Mouse (Mus musculus) CH12.LX (cell line): ENCODE measurements around the gene Ncam2.

ENCODE experiments used
- CTCF ChIP-seq, 2 experiments: IDR thresholded peaks in 1 of 2; conservative IDR thresholded peaks in 1 of 2; 2 replicates each; pipeline ENCODE4 v1.5.1; 2011 to 2012; ENCODE audit warnings: low read depth in 2 of 2, low read length in 2 of 2, improper control_type of control experiment in 1 of 2, inconsistent platforms in 1 of 2, mild to moderate bottlenecking in 1 of 2, moderate library complexity in 1 of 2
- ELF1 ChIP-seq: IDR thresholded peaks from 2 replicates; pipeline ENCODE4 v1.6.1; 2014; ENCODE audit warnings: low read depth, mild to moderate bottlenecking, inconsistent platforms, low read length, improper control_type of control experiment
- EP300 ChIP-seq: IDR thresholded peaks from 2 replicates; pipeline ENCODE4 v1.6.1; 2011; ENCODE audit warnings: low read length, improper control_type of control experiment
- ETS1 ChIP-seq: conservative IDR thresholded peaks from 2 replicates; pipeline ENCODE4 v1.6.1; 2012; ENCODE audit warnings: low read depth, mild to moderate bottlenecking, inconsistent platforms, low read length, improper control_type of control experiment, moderate library complexity
- HCFC1 ChIP-seq: IDR thresholded peaks from 2 replicates; pipeline ENCODE4 v1.6.1; 2012; ENCODE audit warnings: low read depth, mild to moderate bottlenecking, inconsistent platforms, low read length, improper control_type of control experiment
- IRF4 ChIP-seq: IDR thresholded peaks from 2 replicates; pipeline ENCODE4 v1.6.1; 2014; ENCODE audit warnings: low read depth, mild to moderate bottlenecking, inconsistent platforms, low read length, improper control_type of control experiment
- JUN ChIP-seq: IDR thresholded peaks from 2 replicates; pipeline ENCODE4 v1.6.1; 2011; ENCODE audit warnings: low read depth, mild to moderate bottlenecking, low read length, improper control_type of control experiment, moderate library complexity; ENCODE audit not compliant: insufficient read depth
- RCOR1 ChIP-seq: conservative IDR thresholded peaks from 2 replicates; pipeline ENCODE4 v1.6.1; 2012; ENCODE audit warnings: low read depth, mild to moderate bottlenecking, inconsistent platforms, low read length, improper control_type of control experiment
- SIN3A ChIP-seq: IDR thresholded peaks from 2 replicates; pipeline ENCODE4 v1.6.1; 2012; ENCODE audit warnings: low read length, improper control_type of control experiment, inconsistent platforms
- TCF12 ChIP-seq: IDR thresholded peaks from 2 replicates; pipeline ENCODE4 v1.6.1; 2014; ENCODE audit warnings: low read depth, mild to moderate bottlenecking, inconsistent platforms, low read length, improper control_type of control experiment
- UBTF ChIP-seq: IDR thresholded peaks from 2 replicates; pipeline ENCODE4 v1.6.1; 2012; ENCODE audit warnings: low read depth, mild to moderate bottlenecking, inconsistent platforms, low read length, improper control_type of control experiment, moderate library complexity

- TF ChIP-seq RCOR1 (no peak), CTCF (conservative IDR thresholded peaks at IDR 0.05 in 1 of 2, IDR thresholded peaks at IDR 0.05 in 1 of 2; ENCODE audit: low read depth in 2 of 2, low read length in 2 of 2) (no peak), ELF1 (no peak), JUN (no peak), SIN3A (no peak), IRF4 (no peak), HCFC1 (no peak), EP300 (no peak), TCF12 (no peak), ETS1 (no peak), UBTF (no peak)
Observed at GRCm38 (mm10) chr16:81650286-81650685, 449.8 kb downstream of the Ncam2 start.
